Mouse (Mus musculus): ENCODE data around the gene Fut2. TPM values are rescaled to one million over a fixed set of nuclear protein-coding genes. Genes with fewer than 3 reads are reported as not detected.

The Fut2 gene
- polyA plus RNA-seq, 1 experiment from 2014 or later, result 0.08 TPM

DNA sequence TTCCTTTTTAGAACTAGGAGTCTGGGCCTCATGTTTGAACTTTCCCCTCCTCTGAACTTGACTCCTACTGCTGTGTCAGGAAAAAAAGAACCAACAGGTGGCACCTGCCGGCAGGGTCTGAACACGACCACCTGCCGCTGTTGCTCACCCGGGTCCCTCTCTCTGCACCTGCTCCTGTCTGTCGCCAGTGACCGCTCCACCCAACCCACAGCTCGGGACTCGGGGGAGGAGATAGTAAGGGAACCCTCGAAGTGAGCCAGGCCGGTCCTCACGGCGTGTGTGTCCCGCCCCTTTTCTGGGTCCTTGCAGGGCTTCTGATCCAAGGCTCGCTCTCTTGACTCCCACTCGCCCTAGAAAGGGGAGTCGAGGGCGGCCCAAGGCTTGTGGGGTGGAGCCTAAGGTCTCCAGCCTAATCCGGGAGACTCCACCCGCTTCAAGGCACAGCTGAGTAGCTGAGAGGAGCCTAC, 26.6 kb downstream of the Fut2 start, which contains the start of gene Mamstr:
Gene Mamstr (plus strand): TSS at position 417 of the 467 bp plus-strand sequence.
- Histone ChIP-seq H3K4me2 (0 out of 2 replicates have a peak within 1 kb of the TSS, but pooled peaks have one; percentile 12), H3K27me3 (replicated peaks; ENCODE audit: control insufficient read depth, insufficient read depth, low read length) (peaks cover 4% of the 10 kb centered on the region; the same call in 1 of the 2 replicates), H3K9me3 (ENCODE audit: control insufficient read depth, low read length) (no peaks in the 10 kb centered on the region), H3K36me3 (ENCODE audit: control insufficient read depth, insufficient read depth, low read length) (peaks cover 6% of the 10 kb centered on the region; the same call in 1 of the 2 replicates), H3K4me1 (replicated peaks; ENCODE audit: control insufficient read depth, insufficient read depth, low read length) (peaks cover 14% of the 10 kb centered on the region; the same call in 1 of the 2 replicates), H3K4me3 (ENCODE audit: low read depth, low read length) (no peak within 1 kb of the TSS), H3K27ac (ENCODE audit: low read depth, low read length) (no peak within 1 kb of the TSS), H3K9ac (ENCODE audit: low read depth, low read length) (no peak within 1 kb of the TSS)
- WGBS, result 48% methylated on average over 19 of the region's 19 CpGs
- ATAC-seq (replicated peaks; ENCODE audit: low FRiP score), result no peak
- no peak for DNase-seq (ENCODE audit: low spot score)

DNA sequence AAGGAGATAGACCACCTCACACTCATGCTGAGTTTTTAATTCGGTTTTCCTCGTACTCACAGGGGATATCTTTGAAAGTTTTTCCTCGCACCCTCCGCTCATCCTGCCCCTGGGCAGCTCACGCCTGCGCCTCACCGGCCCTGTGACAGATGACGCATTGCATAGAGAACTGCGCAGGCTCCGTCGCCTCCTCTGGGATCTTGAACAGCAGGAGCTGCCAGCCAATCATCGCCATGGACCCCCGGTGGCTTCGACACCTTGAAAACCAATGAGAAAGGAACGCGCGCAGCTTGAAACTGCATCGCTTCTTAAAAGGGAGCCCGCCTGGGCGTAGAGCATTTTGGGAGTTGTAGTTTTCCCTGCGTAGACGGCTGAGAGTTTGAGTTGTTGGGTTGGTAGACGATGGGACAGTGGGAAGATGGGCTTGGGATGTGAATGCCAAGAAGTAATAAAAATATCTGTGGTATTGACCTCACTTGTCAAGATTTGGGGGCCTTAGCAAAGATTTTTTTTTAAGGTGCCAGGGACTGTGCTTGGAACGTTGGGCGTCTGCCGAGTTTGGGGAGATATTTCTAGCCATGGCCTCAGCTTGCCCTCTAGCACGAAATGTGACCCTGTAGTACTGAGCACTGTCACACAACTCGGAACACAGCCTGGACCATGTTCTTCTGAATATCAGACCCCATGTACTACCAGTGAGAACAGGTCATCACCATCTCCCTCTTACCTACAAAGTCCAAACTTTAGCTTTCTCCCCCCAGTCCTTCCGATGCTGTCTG, 27.4 kb downstream of the Fut2 start:
- Histone ChIP-seq H3K4me3 (ENCODE audit: low read depth, low read length) (0 out of 2 replicates have a peak overlapping the region, but pooled peaks have one; percentile 12), H3K4me2 (peak overlapping the region; percentile 46), H3K4me1 (replicated peaks; ENCODE audit: control insufficient read depth, insufficient read depth, low read length) (peaks cover 11% of the 10 kb centered on the region; the same call in 1 of the 2 replicates), H3K9me3 (ENCODE audit: control insufficient read depth, low read length) (no peaks in the 10 kb centered on the region), H3K27me3 (replicated peaks; ENCODE audit: control insufficient read depth, insufficient read depth, low read length) (no peaks in the 10 kb centered on the region; the same call in 1 of the 2 replicates), H3K36me3 (ENCODE audit: control insufficient read depth, insufficient read depth, low read length) (peaks cover 6% of the 10 kb centered on the region; the same call in 1 of the 2 replicates), H3K27ac (ENCODE audit: low read depth, low read length) (no peak overlapping the region), H3K9ac (ENCODE audit: low read depth, low read length) (no peak overlapping the region)
- 48% methylated on average over 29 of the region's 29 CpGs for WGBS
- DNase-seq (ENCODE audit: low spot score), result peak; percentile 71
- ATAC-seq (replicated peaks; ENCODE audit: low FRiP score), result peak; percentile 71

DNA sequence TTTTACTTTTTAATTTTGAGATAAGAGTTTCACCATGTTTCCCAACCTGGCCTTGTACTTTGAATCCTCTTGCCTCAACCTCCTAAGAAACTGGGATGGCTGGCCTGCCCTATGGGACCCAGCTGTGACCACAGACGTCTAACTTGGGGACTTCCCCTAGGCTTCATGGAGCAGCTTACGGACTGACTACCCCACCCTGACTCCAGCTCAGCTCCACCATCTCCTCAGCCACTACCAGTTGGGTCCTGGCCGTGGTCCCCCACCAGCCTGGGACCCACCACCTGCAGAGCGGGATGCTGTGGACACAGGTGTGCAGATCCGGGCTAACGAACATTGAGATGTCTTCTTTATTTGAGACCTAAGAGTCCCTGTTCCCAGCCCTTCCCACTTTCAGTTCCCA, 28.5 kb downstream of the Fut2 start:
- no peak for ATAC-seq (replicated peaks; ENCODE audit: low FRiP score)
- no peaks in the 10 kb centered on the region; the same call in 1 of the 2 replicates for H3K27me3 ChIP-seq (replicated peaks; ENCODE audit: control insufficient read depth, insufficient read depth, low read length)
- no peak overlapping the region for H3K27ac ChIP-seq (ENCODE audit: low read depth, low read length)
- H3K9me3 ChIP-seq (ENCODE audit: control insufficient read depth, low read length), result no peaks in the 10 kb centered on the region
- no peak overlapping the region for H3K4me2 ChIP-seq
- DNase-seq (ENCODE audit: low spot score), result no peak
- 88% methylated on average over 6 of the region's 6 CpGs for WGBS
- H3K4me3 ChIP-seq (ENCODE audit: low read depth, low read length), result no peak overlapping the region
- H3K9ac ChIP-seq (ENCODE audit: low read depth, low read length), result no peak overlapping the region
- peaks cover 6% of the 10 kb centered on the region; the same call in 1 of the 2 replicates for H3K36me3 ChIP-seq (ENCODE audit: control insufficient read depth, insufficient read depth, low read length)
- peaks cover 4% of the 10 kb centered on the region; the same call in 1 of the 2 replicates for H3K4me1 ChIP-seq (replicated peaks; ENCODE audit: control insufficient read depth, insufficient read depth, low read length)

DNA sequence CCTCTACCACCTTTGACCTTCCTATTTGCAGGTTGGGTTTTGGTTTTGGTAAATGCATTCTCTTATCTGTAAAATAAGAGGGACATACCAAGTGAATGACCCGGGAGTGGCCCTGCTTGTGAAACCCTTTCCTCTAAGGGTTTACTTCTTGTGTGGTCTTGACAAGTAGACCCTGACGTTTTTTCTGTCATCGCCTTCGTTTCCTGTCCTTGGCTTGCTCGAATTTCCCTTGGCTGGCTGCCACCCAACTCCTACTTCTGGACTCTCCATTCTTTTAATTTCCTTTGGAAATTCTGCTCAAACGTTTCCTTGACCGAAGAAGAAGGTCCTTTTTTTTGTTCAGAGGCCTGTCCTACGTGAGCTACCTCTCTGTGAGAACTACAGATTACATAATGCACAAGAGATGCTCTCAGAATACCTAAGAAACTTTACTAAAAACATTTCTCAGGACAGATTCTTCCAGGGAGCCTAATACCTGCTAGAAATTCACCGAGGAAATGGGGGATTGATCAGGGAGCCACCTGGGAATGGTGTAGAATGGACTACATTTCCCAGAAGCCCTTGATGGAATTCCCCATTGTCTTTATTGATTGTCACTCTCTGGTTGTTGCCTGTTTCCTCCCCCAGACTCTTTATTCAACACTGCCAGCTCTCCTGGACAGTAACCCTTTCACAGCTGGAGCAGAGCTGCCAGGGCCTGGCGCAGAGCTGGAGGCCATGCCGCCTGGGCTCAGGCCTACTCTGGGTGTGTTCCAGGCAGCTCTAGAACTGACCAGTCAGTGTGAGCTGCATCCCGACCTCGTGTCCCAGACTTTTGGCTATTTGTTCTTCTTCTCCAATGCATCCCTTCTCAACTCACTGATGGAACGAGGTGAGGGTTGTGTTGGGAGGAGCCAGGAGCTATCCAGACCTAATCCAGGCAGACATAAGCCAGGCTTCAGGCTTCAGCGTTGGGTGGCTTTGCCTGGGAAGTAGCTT, 30.2 kb downstream of the Fut2 start:
- Histone ChIP-seq H3K9ac (ENCODE audit: low read depth, low read length) (no peak overlapping the region), H3K4me1 (replicated peaks; ENCODE audit: control insufficient read depth, insufficient read depth, low read length) (peaks cover 2% of the 10 kb centered on the region; the same call in 1 of the 2 replicates), H3K4me2 (no peak overlapping the region), H3K9me3 (ENCODE audit: control insufficient read depth, low read length) (no peaks in the 10 kb centered on the region), H3K27me3 (replicated peaks; ENCODE audit: control insufficient read depth, insufficient read depth, low read length) (no peaks in the 10 kb centered on the region; the same call in 1 of the 2 replicates), H3K4me3 (ENCODE audit: low read depth, low read length) (no peak overlapping the region), H3K36me3 (ENCODE audit: control insufficient read depth, insufficient read depth, low read length) (peaks cover 6% of the 10 kb centered on the region; the same call in 1 of the 2 replicates), H3K27ac (ENCODE audit: low read depth, low read length) (peak overlapping the region; percentile 41; the same call in 1 of the 2 replicates)
- DNase-seq (ENCODE audit: low spot score), result no peak
- ATAC-seq (replicated peaks; ENCODE audit: low FRiP score), result no peak
- WGBS, result 67% methylated on average over 15 of the region's 15 CpGs

DNA sequence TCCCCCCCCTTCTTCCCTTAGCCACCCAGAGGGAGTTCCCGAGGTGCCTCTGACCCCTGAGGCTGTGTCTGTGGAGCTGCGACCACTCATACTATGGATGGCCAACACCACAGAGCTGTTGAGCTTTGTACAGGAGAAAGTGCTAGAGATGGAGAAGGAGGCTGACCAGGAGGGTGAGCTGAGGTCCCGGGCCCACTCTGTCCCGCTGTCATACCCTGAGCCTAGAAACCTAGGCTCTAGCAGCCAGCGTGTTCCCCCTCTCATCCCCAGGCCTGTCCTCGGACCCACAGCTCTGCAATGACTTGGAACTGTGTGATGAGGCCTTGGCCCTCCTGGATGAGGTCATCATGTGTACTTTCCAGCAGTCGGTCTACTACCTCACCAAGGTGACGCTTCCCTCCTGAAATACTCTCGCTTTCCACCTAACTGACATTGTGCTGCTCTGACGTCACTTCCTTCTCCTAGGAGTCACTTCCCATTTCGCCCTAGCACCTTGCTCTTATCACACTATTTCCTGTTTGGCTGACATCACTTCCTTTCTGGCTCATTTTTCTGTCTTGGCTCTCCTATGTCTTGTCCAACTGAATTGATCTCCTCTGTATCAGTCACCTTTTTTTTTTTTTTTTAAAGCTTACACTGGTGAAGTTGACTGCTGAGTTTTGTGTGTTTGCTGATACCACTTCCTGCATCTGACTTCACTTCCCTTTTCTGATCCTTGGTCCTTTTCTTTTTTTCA, 31.1 kb downstream of the Fut2 start:
- ATAC-seq (replicated peaks; ENCODE audit: low FRiP score), result no peak; the same call in 1 of the 2 replicates
- no peak for DNase-seq (ENCODE audit: low spot score)
- H3K4me2 ChIP-seq, result no peak overlapping the region
- H3K9me3 ChIP-seq (ENCODE audit: control insufficient read depth, low read length), result no peaks in the 10 kb centered on the region
- H3K4me3 ChIP-seq (ENCODE audit: low read depth, low read length), result no peak overlapping the region
- 66% methylated on average over 11 of the region's 11 CpGs for WGBS
- no peak overlapping the region for H3K9ac ChIP-seq (ENCODE audit: low read depth, low read length)
- H3K4me1 ChIP-seq (replicated peaks; ENCODE audit: control insufficient read depth, insufficient read depth, low read length), result peaks cover 2% of the 10 kb centered on the region; the same call in 1 of the 2 replicates
- peaks cover 3% of the 10 kb centered on the region; the same call in 1 of the 2 replicates for H3K27me3 ChIP-seq (replicated peaks; ENCODE audit: control insufficient read depth, insufficient read depth, low read length)
- H3K36me3 ChIP-seq (ENCODE audit: control insufficient read depth, insufficient read depth, low read length), result peaks cover 6% of the 10 kb centered on the region; the same call in 1 of the 2 replicates
- H3K27ac ChIP-seq (ENCODE audit: low read depth, low read length), result no peak overlapping the region

DNA sequence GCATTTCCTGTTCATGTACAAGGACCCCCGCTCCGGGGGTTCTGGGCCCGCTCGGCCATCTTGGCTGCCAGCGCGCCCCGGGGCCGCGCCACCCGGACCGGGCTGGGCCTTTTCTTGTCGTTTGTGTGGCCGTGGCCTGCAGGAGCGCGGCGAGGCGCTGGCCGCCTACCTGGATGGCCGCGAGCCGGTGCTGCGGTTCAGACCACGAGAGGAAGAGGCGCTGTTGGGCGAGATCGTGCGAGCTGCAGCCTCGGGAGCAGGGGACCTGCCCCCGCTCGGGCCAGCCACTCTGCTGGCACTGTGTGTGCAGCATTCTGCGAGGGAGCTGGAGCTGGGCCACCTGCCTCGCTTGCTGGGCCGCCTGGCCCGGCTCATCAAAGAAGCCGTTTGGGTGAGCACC, 33.7 kb downstream of the Fut2 start:
- DNase-seq (ENCODE audit: low spot score), result no peak
- Histone ChIP-seq H3K27me3 (replicated peaks; ENCODE audit: control insufficient read depth, insufficient read depth, low read length) (peaks cover 18% of the 10 kb centered on the region), H3K4me3 (ENCODE audit: low read depth, low read length) (no peak overlapping the region), H3K4me2 (peak overlapping the region; percentile 54), H3K36me3 (ENCODE audit: control insufficient read depth, insufficient read depth, low read length) (peaks cover 6% of the 10 kb centered on the region; the same call in 1 of the 2 replicates), H3K9me3 (ENCODE audit: control insufficient read depth, low read length) (no peaks in the 10 kb centered on the region), H3K27ac (ENCODE audit: low read depth, low read length) (no peak overlapping the region), H3K9ac (ENCODE audit: low read depth, low read length) (peak overlapping the region; percentile 30; the same call in 1 of the 2 replicates), H3K4me1 (replicated peaks; ENCODE audit: control insufficient read depth, insufficient read depth, low read length) (peaks cover 9% of the 10 kb centered on the region)
- 36% methylated on average over 35 of the region's 35 CpGs for WGBS
- no peak for ATAC-seq (replicated peaks; ENCODE audit: low FRiP score)

DNA sequence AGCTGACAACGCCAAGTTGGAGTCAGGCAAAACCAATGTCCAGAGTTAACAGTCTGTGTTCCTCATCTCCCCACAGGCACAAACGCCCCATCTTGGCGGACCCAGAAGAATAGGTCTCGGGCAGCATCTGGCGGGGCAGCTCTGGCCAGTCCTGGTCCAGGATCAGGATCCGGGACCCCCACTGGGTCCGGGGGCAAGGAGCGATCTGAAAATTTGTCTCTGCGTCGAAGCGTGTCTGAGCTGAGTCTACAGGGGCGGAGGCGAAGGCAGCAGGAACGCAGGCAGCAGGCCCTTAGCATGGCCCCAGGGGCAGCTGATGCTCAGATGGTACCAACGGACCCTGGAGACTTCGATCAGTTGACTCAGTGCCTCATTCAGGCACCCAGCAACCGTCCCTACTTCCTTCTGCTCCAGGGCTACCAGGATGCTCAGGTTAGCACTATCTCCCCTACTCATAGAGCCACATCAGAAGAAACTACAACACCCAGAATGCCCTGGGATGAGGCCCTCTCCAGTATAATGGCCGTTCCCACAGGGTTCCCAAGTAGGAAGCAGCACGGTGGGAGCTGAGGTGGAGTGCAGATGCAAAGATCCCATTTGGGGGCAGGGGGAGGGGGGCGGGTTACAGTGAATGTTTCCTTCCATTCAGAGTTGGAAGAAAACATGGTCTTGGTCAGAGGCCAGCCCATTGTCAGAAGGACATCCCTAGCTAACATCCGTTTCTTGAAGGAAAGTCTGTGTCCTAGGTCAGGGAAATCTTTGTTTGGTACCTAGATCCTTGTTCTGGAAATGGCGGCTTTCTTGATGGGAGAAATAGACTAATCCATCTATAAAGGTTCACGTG, 35.9 kb downstream of the Fut2 start:
- WGBS, result 77% methylated on average over 23 of the region's 23 CpGs
- H3K27me3 ChIP-seq (replicated peaks; ENCODE audit: control insufficient read depth, insufficient read depth, low read length), result peaks cover 28% of the 10 kb centered on the region
- H3K9me3 ChIP-seq (ENCODE audit: control insufficient read depth, low read length), result no peaks in the 10 kb centered on the region
- peaks cover 12% of the 10 kb centered on the region for H3K4me1 ChIP-seq (replicated peaks; ENCODE audit: control insufficient read depth, insufficient read depth, low read length)
- no peak overlapping the region for H3K4me2 ChIP-seq
- no peak for DNase-seq (ENCODE audit: low spot score)
- H3K36me3 ChIP-seq (ENCODE audit: control insufficient read depth, insufficient read depth, low read length), result no peaks in the 10 kb centered on the region
- no peak overlapping the region for H3K9ac ChIP-seq (ENCODE audit: low read depth, low read length)
- no peak overlapping the region for H3K27ac ChIP-seq (ENCODE audit: low read depth, low read length)
- H3K4me3 ChIP-seq (ENCODE audit: low read depth, low read length), result no peak overlapping the region
- no peak for ATAC-seq (replicated peaks; ENCODE audit: low FRiP score)
